Mouse (Mus musculus): ENCODE results near the gene Brk1. TPM values are rescaled to one million over a fixed set of nuclear protein-coding genes. Genes with fewer than 3 reads are reported as not detected.

The Brk1 gene
- polyA plus RNA-seq, 1 experiment from 2014 or later, result 233 TPM

Other genes with a start within 250 kb of the Brk1 start
- gene Tada3, start 226.9 kb upstream of the Brk1 start, polyA plus RNA-seq (2014; fragmentation: Nextera tagmentation; extraction: Ambion mirVana), result 44.3 and 51.0 TPM in 2 replicates
- gene Arpc4, start 226.7 kb upstream of the Brk1 start, polyA plus RNA-seq (2014; fragmentation: Nextera tagmentation; extraction: Ambion mirVana), result 201 and 203 TPM in 2 replicates
- gene Ttll3, start 215.5 kb upstream of the Brk1 start, polyA plus RNA-seq (2014; fragmentation: Nextera tagmentation; extraction: Ambion mirVana), result 2.2 and 2.7 TPM in 2 replicates
- 25.7 and 27.2 TPM in 2 replicates for gene Rpusd3, start 185.4 kb upstream of the Brk1 start, polyA plus RNA-seq (2014; fragmentation: Nextera tagmentation; extraction: Ambion mirVana)
- not detected in 2 replicates for gene Cidec, start 169.0 kb upstream of the Brk1 start, polyA plus RNA-seq (2014; fragmentation: Nextera tagmentation; extraction: Ambion mirVana)
- 72.6 and 77.6 TPM in 2 replicates for gene Jagn1, start 162.2 kb upstream of the Brk1 start, polyA plus RNA-seq (2014; fragmentation: Nextera tagmentation; extraction: Ambion mirVana)
- 1.2 and 2.3 TPM in 2 replicates for gene Il17re, start 146.3 kb upstream of the Brk1 start, polyA plus RNA-seq (2014; fragmentation: Nextera tagmentation; extraction: Ambion mirVana)
- gene Il17rc, start 133.3 kb upstream of the Brk1 start, polyA plus RNA-seq (2014; fragmentation: Nextera tagmentation; extraction: Ambion mirVana), result 1.3 and 3.5 TPM in 2 replicates
- gene Creld1, start 121.5 kb upstream of the Brk1 start, polyA plus RNA-seq (2014; fragmentation: Nextera tagmentation; extraction: Ambion mirVana), result 13.1 and 16.2 TPM in 2 replicates
- gene Prrt3, start 102.8 kb upstream of the Brk1 start, polyA plus RNA-seq (2014; fragmentation: Nextera tagmentation; extraction: Ambion mirVana), result 0.90 and 1.3 TPM in 2 replicates
- 83.2 and 85.8 TPM in 2 replicates for gene Emc3, start 73.1 kb upstream of the Brk1 start, polyA plus RNA-seq (2014; fragmentation: Nextera tagmentation; extraction: Ambion mirVana)
- 14.6 and 17.7 TPM in 2 replicates for gene Fancd2, start 73.1 kb upstream of the Brk1 start, polyA plus RNA-seq (2014; fragmentation: Nextera tagmentation; extraction: Ambion mirVana)
- 0.20 TPM in 1 of 2 replicates, not detected in the other for gene Fancd2os, start 4.1 kb upstream of the Brk1 start, polyA plus RNA-seq (2014; fragmentation: Nextera tagmentation; extraction: Ambion mirVana)
- gene Vhl, start 19.2 kb downstream of the Brk1 start, polyA plus RNA-seq (2014; fragmentation: Nextera tagmentation; extraction: Ambion mirVana), result 56.9 and 64.0 TPM in 2 replicates
- gene Irak2, start 33.7 kb downstream of the Brk1 start, polyA plus RNA-seq (2014; fragmentation: Nextera tagmentation; extraction: Ambion mirVana), result 2.2 and 4.0 TPM in 2 replicates
- 0.84 and 1.6 TPM in 2 replicates for gene Tatdn2, start 92.3 kb downstream of the Brk1 start, polyA plus RNA-seq (2014; fragmentation: Nextera tagmentation; extraction: Ambion mirVana)
- gene Ghrl, start 115.1 kb downstream of the Brk1 start, polyA plus RNA-seq (2014; fragmentation: Nextera tagmentation; extraction: Ambion mirVana), result not detected in 2 replicates
- gene Sec13, start 136.0 kb downstream of the Brk1 start, polyA plus RNA-seq (2014; fragmentation: Nextera tagmentation; extraction: Ambion mirVana), result 274 and 299 TPM in 2 replicates

Data from embryonic facial prominence, embryonic 11.5 days (tissue).